In the genomic region with DNA sequence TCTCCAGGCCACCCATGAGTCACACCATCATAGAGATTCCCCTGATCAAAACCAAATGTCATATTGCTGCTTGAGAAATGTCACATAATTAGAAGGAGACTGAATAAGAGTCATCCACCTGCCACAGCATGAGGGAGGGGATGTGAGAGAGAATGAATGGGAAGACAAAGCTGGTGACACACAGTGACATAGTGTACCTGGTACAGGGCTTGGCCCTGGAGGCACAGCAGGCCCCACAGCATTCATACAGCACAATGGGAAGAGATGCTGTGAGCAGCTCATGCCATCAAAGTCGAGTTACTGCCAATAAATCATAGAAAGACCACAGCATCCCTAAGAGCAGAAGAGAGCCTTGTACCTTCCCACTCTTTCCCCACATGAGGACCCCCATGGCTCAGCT, we compare ENCODE assay signal across 22 mouse cellular contexts.
A peak's percentile ranks its signal among the peaks of the same experiment; 100 is the strongest.
DNase-seq lines count a peak whose midpoint lies in the region; ATAC-seq lines count a peak whose summit lies in the region.
"Had no signal": no experiment of that assay in that cellular context is flagged by ENCODE, and none has a peak within 500 bp of the region (broad histone marks: within the 10 kb centered on the region; RNA-seq: fewer than 3 reads in every experiment).

No protein-coding gene starts in this region.

- H3K4me1 ChIP-seq in forebrain, embryonic 13.5 days: no peaks in the 10 kb centered on the region
- no peaks in the 10 kb centered on the region for H3K4me1 ChIP-seq in forebrain, embryonic 12.5 days
- H3K4me1 ChIP-seq: embryonic facial prominence, embryonic 12.5 days; heart, embryonic 15.5 days; hindbrain, embryonic 10.5 days; intestine, embryonic 15.5 days had no signal

- H3K4me2 ChIP-seq in forebrain, embryonic 13.5 days: no peak overlapping the region
- no peak overlapping the region for H3K4me2 ChIP-seq in forebrain, embryonic 12.5 days
- H3K4me2 ChIP-seq: embryonic facial prominence, embryonic 12.5 days; heart, embryonic 11.5 days; heart, embryonic 15.5 days; hindbrain, embryonic 14.5 days; intestine, embryonic 15.5 days had no signal

- ATAC-seq in forebrain, embryonic 13.5 days: peak; percentile 67; the same call in 1 of the 2 replicates
- no peak for ATAC-seq in forebrain, embryonic 12.5 days (ENCODE audit: low FRiP score)
- ATAC-seq: intestine, embryonic 15.5 days; Patski had no signal

- H3K9me3 ChIP-seq in forebrain, embryonic 13.5 days (replicated peaks): no peaks in the 10 kb centered on the region
- H3K9me3 ChIP-seq in forebrain, embryonic 12.5 days: no peaks in the 10 kb centered on the region
- H3K9me3 ChIP-seq: embryonic facial prominence, embryonic 12.5 days; heart, embryonic 15.5 days; hindbrain, embryonic 10.5 days; intestine, embryonic 15.5 days had no signal

- H3K4me3 ChIP-seq in forebrain, embryonic 13.5 days: no peak overlapping the region
- H3K4me3 ChIP-seq in forebrain, embryonic 12.5 days (replicated peaks): no peak overlapping the region
- H3K4me3 ChIP-seq: embryonic facial prominence, embryonic 12.5 days; heart, adult 2 months; heart, embryonic 15.5 days; hindbrain, embryonic 10.5 days; intestine, embryonic 15.5 days had no signal

- peak; percentile 21 for DNase-seq in heart, adult 11 months
- DNase-seq in heart, postnatal 36 days: no peak
- peak; percentile 60 for DNase-seq in 3T3-L1 (ENCODE audit: low read depth, low spot score)
- peak; percentile 2 for DNase-seq in brain, embryonic 18.5 days (ENCODE audit: low read depth, low spot score)
- DNase-seq in ovary, postnatal 10 days (ENCODE audit: low spot score): no peak
- DNase-seq: adrenal gland, adult 2 months; adrenal gland, postnatal 25 days; cerebellum, adult 11-12 months; cerebellum, adult 9-10 months; cerebellum, postnatal 25 days; gastrocnemius, postnatal 10 days; heart, adult 2 months; heart, postnatal 14 days had no signal

- no peaks in the 10 kb centered on the region for H3K27me3 ChIP-seq in forebrain, embryonic 13.5 days
- no peaks in the 10 kb centered on the region for H3K27me3 ChIP-seq in forebrain, embryonic 12.5 days
- H3K27me3 ChIP-seq: embryonic facial prominence, embryonic 12.5 days; heart, embryonic 15.5 days; intestine, embryonic 15.5 days; Patski had no signal

- intact Hi-C loops in heart, postnatal 36 days (cut with DNase I): no loop called here

- no peak overlapping the region for H3K9ac ChIP-seq in forebrain, embryonic 13.5 days
- no peak overlapping the region for H3K9ac ChIP-seq in forebrain, embryonic 12.5 days
- H3K9ac ChIP-seq: embryonic facial prominence, embryonic 12.5 days; heart, embryonic 15.5 days; hindbrain, embryonic 14.5 days; intestine, embryonic 15.5 days had no signal

- 32% methylated on average over 1 of the region's 1 CpGs for WGBS in forebrain, embryonic 13.5 days
- WGBS in forebrain, embryonic 12.5 days: 55% methylated on average over 1 of the region's 1 CpGs

- H3K36me3 ChIP-seq in forebrain, embryonic 13.5 days (ENCODE audit: poor library complexity, severe bottlenecking): no peaks in the 10 kb centered on the region
- H3K36me3 ChIP-seq in forebrain, embryonic 12.5 days (replicated peaks): no peaks in the 10 kb centered on the region
- H3K36me3 ChIP-seq: embryonic facial prominence, embryonic 12.5 days; heart, embryonic 15.5 days; hindbrain, embryonic 10.5 days; intestine, embryonic 15.5 days had no signal

- no peak overlapping the region for H3K27ac ChIP-seq in forebrain, embryonic 13.5 days
- no peak overlapping the region for H3K27ac ChIP-seq in forebrain, embryonic 12.5 days
- H3K27ac ChIP-seq: embryonic facial prominence, embryonic 12.5 days; heart, adult 2 months; heart, embryonic 15.5 days; hindbrain, embryonic 10.5 days; hindbrain, embryonic 14.5 days; intestine, embryonic 15.5 days had no signal

Comparison
In these comparisons a context has a peak if more than half of its experiments do, and no peak if none do; other contexts are left out.
1. DNase-seq: peak in heart, adult 11 months (single experiment), 3T3-L1 (single experiment) and brain, embryonic 18.5 days (single experiment); none in heart, postnatal 36 days (0 of 2) and ovary, postnatal 10 days (single experiment).